Mouse (Mus musculus) monocyte, adult 2 months (primary cell): ENCODE measurements around the gene Gm42688.
A peak's percentile ranks its signal among the peaks of the same experiment; 100 is the strongest.

Source experiments
- DNase-seq, 2 experiments: peaks; one replicate each; pipeline ENCODE4 v3.0.0; 2022; ENCODE audit warnings: low spot score in 2 of 2, low read depth in 1 of 2

The Gm42688 gene

GRCm38 (mm10) chr6:83101316-83101687 lies at the start of gene Gm42688, which contains the start of gene Ccdc142:
Gm42688 (plus strand) TSS chr6:83101617.
Ccdc142 (plus strand) TSS chr6:83101601.
- DNase-seq: peak; percentile 62 to 75

GRCm38 (mm10) chr6:83053136-83053960 lies 48.1 kb upstream of the Gm42688 start:
- DNase-seq: peak in 1 of 2 experiments; percentile 22

- DNase-seq: peak; percentile 90 to 94
Measured at GRCm38 (mm10) chr6:83054074-83054851, 47.2 kb upstream of the Gm42688 start, which contains the start of gene Aup1. Aup1 (plus strand) TSS chr6:83054521.

GRCm38 (mm10) chr6:83054871-83055431 lies 46.5 kb upstream of the Gm42688 start, which contains the start of gene Htra2:
Htra2 (minus strand) TSS chr6:83055273.
- DNase-seq: no peak

GRCm38 (mm10) chr6:83057790-83058189 lies 43.6 kb upstream of the Gm42688 start, which contains the start of gene Dqx1:
Dqx1 (plus strand) TSS chr6:83057844.
- no peak for DNase-seq

- no peak for DNase-seq
Measured at GRCm38 (mm10) chr6:83058725-83059124, 42.7 kb upstream of the Gm42688 start.

- no peak for DNase-seq
Measured at GRCm38 (mm10) chr6:83065995-83066394, 35.4 kb upstream of the Gm42688 start.

- no peak for DNase-seq
Measured at GRCm38 (mm10) chr6:83066441-83066840, 35.0 kb upstream of the Gm42688 start.

GRCm38 (mm10) chr6:83068221-83068620 lies 33.2 kb upstream of the Gm42688 start:
- DNase-seq: no peak

- DNase-seq: no peak
Measured at GRCm38 (mm10) chr6:83068706-83069487, 32.5 kb upstream of the Gm42688 start.

GRCm38 (mm10) chr6:83069488-83070246 lies 31.8 kb upstream of the Gm42688 start:
- no peak for DNase-seq

GRCm38 (mm10) chr6:83070247-83070310 lies 31.3 kb upstream of the Gm42688 start, which contains the start of gene Tlx2:
Tlx2 (minus strand) TSS chr6:83070293.
- DNase-seq: no peak

GRCm38 (mm10) chr6:83070311-83071219 lies 30.9 kb upstream of the Gm42688 start:
- peak in 1 of 2 experiments; percentile 17 for DNase-seq

- no peak for DNase-seq
Measured at GRCm38 (mm10) chr6:83071220-83071619, 30.2 kb upstream of the Gm42688 start.

GRCm38 (mm10) chr6:83074979-83075378 lies 26.4 kb upstream of the Gm42688 start:
- no peak for DNase-seq

- no peak for DNase-seq
Measured at GRCm38 (mm10) chr6:83077630-83078323, 23.6 kb upstream of the Gm42688 start, which contains the start of gene Pcgf1. Pcgf1 (plus strand) TSS chr6:83077869.

- peak; percentile 96 to 98 for DNase-seq
Measured at GRCm38 (mm10) chr6:83078324-83078858, 23.0 kb upstream of the Gm42688 start.

- no peak for DNase-seq
Measured at GRCm38 (mm10) chr6:83080210-83080609, 21.2 kb upstream of the Gm42688 start.

- no peak for DNase-seq
Measured at GRCm38 (mm10) chr6:83083497-83083896, 17.9 kb upstream of the Gm42688 start.
